Mouse (Mus musculus): ENCODE data around the gene Herc1.

DNA sequence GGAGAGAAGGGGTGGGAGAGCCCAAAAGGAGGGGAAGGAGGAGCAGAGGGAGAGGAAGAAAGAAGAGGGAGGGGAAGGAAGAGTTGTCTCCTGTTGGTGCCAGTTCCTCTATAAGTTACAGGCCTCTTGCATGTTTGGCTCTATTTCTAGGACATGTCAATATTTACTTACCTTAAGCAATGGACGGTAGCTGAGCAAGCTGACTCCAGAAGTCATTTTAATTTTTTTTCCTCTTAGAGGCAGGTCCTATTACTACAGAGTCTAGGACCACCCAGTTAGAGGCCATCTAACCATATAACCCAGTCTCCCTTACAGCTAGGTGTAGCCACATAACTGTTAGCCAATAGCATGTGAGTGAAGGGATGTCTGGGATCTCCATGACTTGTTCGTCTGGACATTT lies 18.7 kb upstream of the Herc1 start:
- no peak for TF ChIP-seq POLR2A (IDR thresholded peaks at IDR 0.05; ENCODE audit: extremely low read depth, insufficient read depth, low read length)
- TF ChIP-seq CTCF (IDR thresholded peaks at IDR 0.05; ENCODE audit: extremely low read depth, insufficient read depth, low read length) = no peak
